Mouse (Mus musculus): ENCODE results near the gene Clic5. TPM values are rescaled to one million over a fixed set of nuclear protein-coding genes. Genes with fewer than 3 reads are reported as not detected.

The Clic5 gene
- polyA plus RNA-seq, 1 experiment from 2014 or later, result 1.1 TPM

DNA sequence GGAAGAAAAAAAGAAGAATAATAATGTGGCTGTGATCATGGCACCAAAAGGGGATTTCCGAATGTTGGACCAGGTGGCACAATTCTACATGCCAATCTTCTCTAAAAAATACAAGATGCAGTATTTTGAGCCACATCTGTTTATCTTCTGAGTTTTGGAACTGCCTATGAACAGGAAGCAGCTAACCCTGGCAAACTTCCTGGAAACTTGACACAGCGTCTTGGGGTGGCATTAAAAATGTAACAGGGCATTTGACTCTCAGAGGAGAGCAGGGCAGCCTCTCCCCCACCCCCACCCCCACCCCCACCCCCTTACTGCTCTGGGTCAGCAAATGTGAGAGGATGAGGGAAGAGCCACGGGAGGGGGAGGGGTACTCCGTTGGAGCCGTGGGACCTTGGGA lies 25.9 kb upstream of the Clic5 start:
- Histone ChIP-seq H3K4me1 (ENCODE audit: control insufficient read depth, insufficient read depth, low read length) (no peaks in the 10 kb centered on the region), H3K4me2 (no peak overlapping the region), H3K9me3 (ENCODE audit: control insufficient read depth, low read length) (no peaks in the 10 kb centered on the region), H3K4me3 (ENCODE audit: low read depth, low read length) (no peak overlapping the region), H3K27me3 (ENCODE audit: control insufficient read depth, insufficient read depth, low read length) (no peaks in the 10 kb centered on the region), H3K27ac (ENCODE audit: low read depth, low read length) (no peak overlapping the region), H3K36me3 (ENCODE audit: control insufficient read depth, insufficient read depth, low read length) (no peaks in the 10 kb centered on the region), H3K9ac (ENCODE audit: low read length) (no peak overlapping the region)
- no peak for ATAC-seq (ENCODE audit: low FRiP score)
- no peak for DNase-seq (ENCODE audit: low spot score, missing footprints)
- 61% methylated on average over 5 of the region's 5 CpGs for WGBS

DNA sequence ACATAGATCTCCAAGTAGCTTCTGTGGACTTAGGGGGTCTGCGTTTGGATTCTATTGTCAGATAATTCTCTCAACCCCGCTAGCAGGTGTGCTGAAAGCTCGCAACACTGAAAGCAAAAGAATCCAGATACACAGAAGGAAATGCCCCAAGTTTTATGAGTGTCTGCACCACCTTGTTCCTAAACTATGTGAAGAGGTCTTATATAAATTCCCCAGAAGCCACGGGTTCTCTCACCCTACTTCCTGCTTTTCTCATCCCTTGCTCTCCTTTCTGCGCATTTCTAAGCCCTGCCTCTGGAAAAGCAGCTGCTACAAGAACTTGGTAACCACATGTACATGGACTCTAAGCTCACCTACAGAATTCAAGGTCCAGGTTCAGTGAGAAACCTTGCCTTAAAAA lies 25.4 kb upstream of the Clic5 start:
- no peaks in the 10 kb centered on the region for H3K4me1 ChIP-seq (ENCODE audit: control insufficient read depth, insufficient read depth, low read length)
- H3K4me3 ChIP-seq (ENCODE audit: low read depth, low read length), result no peak overlapping the region
- no peak overlapping the region for H3K4me2 ChIP-seq
- no peak overlapping the region for H3K27ac ChIP-seq (ENCODE audit: low read depth, low read length)
- no peak overlapping the region for H3K9ac ChIP-seq (ENCODE audit: low read length)
- WGBS, result 78% methylated on average over 5 of the region's 5 CpGs
- ATAC-seq (ENCODE audit: low FRiP score) (no peak), DNase-seq (ENCODE audit: low spot score, missing footprints) (no peak)
- no peaks in the 10 kb centered on the region for H3K27me3 ChIP-seq (ENCODE audit: control insufficient read depth, insufficient read depth, low read length)
- H3K36me3 ChIP-seq (ENCODE audit: control insufficient read depth, insufficient read depth, low read length), result no peaks in the 10 kb centered on the region
- no peaks in the 10 kb centered on the region for H3K9me3 ChIP-seq (ENCODE audit: control insufficient read depth, low read length)

DNA sequence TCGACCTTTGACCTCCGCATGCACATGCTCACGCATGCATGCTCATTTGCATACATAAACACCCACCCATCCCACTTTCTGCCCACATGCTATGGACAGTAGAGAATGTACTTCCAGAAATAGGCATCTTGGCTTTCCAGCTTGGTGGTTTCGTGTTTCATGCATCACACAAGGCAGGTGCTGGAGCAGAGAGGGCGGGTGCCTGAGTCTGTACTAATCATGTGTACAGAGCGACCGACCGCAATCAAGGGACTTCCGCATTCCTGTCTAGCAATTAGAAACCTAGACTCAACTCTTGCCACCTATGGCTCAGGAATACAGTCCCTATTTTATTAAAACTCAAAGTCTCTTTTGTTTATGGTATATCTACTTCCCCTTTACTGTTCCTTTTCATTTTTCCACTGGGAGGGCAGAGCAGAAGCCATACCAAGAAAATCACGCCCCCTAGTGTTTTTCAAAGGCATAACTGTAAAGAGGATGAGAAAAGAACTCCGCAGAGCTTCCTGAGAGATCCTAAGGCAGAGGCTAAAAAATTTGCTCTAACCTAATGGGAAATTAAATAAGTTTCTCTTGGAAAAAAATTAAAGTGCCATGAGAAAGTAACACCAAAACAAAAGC lies 22.5 kb upstream of the Clic5 start:
- no peaks in the 10 kb centered on the region for H3K9me3 ChIP-seq (ENCODE audit: control insufficient read depth, low read length)
- H3K4me2 ChIP-seq, result no peak overlapping the region
- DNase-seq (ENCODE audit: low spot score, missing footprints) (no peak), ATAC-seq (ENCODE audit: low FRiP score) (no peak)
- H3K4me3 ChIP-seq (ENCODE audit: low read depth, low read length), result no peak overlapping the region
- no peaks in the 10 kb centered on the region for H3K27me3 ChIP-seq (ENCODE audit: control insufficient read depth, insufficient read depth, low read length)
- H3K9ac ChIP-seq (ENCODE audit: low read length), result no peak overlapping the region
- 78% methylated on average over 11 of the region's 11 CpGs for WGBS
- no peaks in the 10 kb centered on the region for H3K4me1 ChIP-seq (ENCODE audit: control insufficient read depth, insufficient read depth, low read length)
- H3K36me3 ChIP-seq (ENCODE audit: control insufficient read depth, insufficient read depth, low read length), result no peaks in the 10 kb centered on the region
- no peak overlapping the region for H3K27ac ChIP-seq (ENCODE audit: low read depth, low read length)

DNA sequence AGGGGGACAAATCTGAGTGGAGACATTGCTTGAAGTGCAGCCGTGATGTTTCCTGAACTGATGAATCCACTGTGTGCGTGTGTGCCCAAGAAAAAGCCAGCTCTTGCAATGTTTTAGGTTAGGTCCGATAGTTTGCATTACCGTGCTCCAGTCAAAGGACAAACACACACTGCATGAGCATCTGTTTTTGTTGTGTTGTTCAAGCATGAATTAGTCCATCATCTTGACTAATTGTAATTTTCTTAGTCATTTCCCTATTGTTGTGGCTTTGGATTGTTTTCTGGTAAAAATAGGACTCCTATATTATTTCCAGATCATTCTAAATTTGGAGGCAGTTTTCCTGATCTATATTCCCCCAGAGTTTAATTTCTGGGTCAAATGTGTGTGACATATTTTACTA lies 18.7 kb upstream of the Clic5 start:
- H3K27ac ChIP-seq (ENCODE audit: low read depth, low read length), result no peak overlapping the region
- no peaks in the 10 kb centered on the region for H3K4me1 ChIP-seq (ENCODE audit: control insufficient read depth, insufficient read depth, low read length)
- no peaks in the 10 kb centered on the region for H3K9me3 ChIP-seq (ENCODE audit: control insufficient read depth, low read length)
- ATAC-seq (ENCODE audit: low FRiP score) (no peak), DNase-seq (ENCODE audit: low spot score, missing footprints) (no peak)
- H3K27me3 ChIP-seq (ENCODE audit: control insufficient read depth, insufficient read depth, low read length), result no peaks in the 10 kb centered on the region
- H3K36me3 ChIP-seq (ENCODE audit: control insufficient read depth, insufficient read depth, low read length), result no peaks in the 10 kb centered on the region
- H3K4me2 ChIP-seq, result no peak overlapping the region
- no peak overlapping the region for H3K9ac ChIP-seq (ENCODE audit: low read length)
- 90% methylated on average over 4 of the region's 4 CpGs for WGBS
- no peak overlapping the region for H3K4me3 ChIP-seq (ENCODE audit: low read depth, low read length)

DNA sequence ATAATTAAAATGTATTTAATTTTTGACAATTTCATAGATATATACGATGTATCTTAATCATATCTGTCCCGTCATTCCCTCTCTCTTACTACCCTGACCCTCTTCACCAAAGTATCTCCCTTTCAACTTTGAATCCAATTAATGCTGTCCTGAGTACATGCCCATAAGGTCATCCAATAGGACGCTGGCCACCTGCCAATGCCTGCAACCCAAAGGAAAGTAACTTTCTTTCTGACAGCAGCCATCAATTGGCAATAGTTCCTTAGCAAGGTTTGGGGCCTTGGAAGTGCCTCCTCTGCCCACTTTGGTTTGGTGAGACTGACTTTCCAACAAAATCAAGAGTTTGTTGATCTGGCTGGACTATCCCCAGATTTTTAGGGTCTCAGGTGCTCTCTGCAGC lies 18.1 kb upstream of the Clic5 start:
- no peak overlapping the region for H3K9ac ChIP-seq (ENCODE audit: low read length)
- H3K36me3 ChIP-seq (ENCODE audit: control insufficient read depth, insufficient read depth, low read length), result no peaks in the 10 kb centered on the region
- WGBS, result 94% methylated on average over 3 of the region's 3 CpGs
- no peak overlapping the region for H3K4me3 ChIP-seq (ENCODE audit: low read depth, low read length)
- DNase-seq (ENCODE audit: low spot score, missing footprints), result no peak
- H3K27me3 ChIP-seq (ENCODE audit: control insufficient read depth, insufficient read depth, low read length), result no peaks in the 10 kb centered on the region
- no peaks in the 10 kb centered on the region for H3K9me3 ChIP-seq (ENCODE audit: control insufficient read depth, low read length)
- H3K4me2 ChIP-seq, result no peak overlapping the region
- H3K27ac ChIP-seq (ENCODE audit: low read depth, low read length), result no peak overlapping the region
- no peak for ATAC-seq (ENCODE audit: low FRiP score)
- no peaks in the 10 kb centered on the region for H3K4me1 ChIP-seq (ENCODE audit: control insufficient read depth, insufficient read depth, low read length)

DNA sequence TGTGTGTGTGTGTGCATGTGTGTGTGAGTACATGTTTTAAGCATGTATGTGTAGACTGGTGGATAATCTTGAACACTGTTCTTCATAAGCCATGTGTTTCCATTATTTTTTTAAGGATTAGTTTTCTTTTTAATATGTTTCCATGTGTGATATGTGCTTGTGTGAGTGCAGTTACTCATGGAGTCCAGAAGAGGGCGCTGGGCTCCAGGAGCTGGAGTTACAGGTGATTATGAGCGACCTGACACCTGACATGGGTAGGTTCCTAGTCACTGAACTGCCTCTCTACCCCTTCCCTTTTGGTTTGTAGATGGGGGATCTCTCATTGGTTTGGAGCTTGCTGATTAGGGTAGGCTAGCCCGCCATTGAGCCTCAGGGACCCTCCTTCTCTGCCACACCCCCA lies 16.5 kb upstream of the Clic5 start:
- DNase-seq (ENCODE audit: low spot score, missing footprints), result no peak
- H3K9me3 ChIP-seq (ENCODE audit: control insufficient read depth, low read length), result no peaks in the 10 kb centered on the region
- WGBS, result 54% methylated on average over 3 of the region's 3 CpGs
- H3K36me3 ChIP-seq (ENCODE audit: control insufficient read depth, insufficient read depth, low read length), result no peaks in the 10 kb centered on the region
- no peak overlapping the region for H3K27ac ChIP-seq (ENCODE audit: low read depth, low read length)
- H3K27me3 ChIP-seq (ENCODE audit: control insufficient read depth, insufficient read depth, low read length), result no peaks in the 10 kb centered on the region
- no peak overlapping the region for H3K4me3 ChIP-seq (ENCODE audit: low read depth, low read length)
- H3K4me1 ChIP-seq (ENCODE audit: control insufficient read depth, insufficient read depth, low read length), result no peaks in the 10 kb centered on the region
- no peak for ATAC-seq (ENCODE audit: low FRiP score)
- H3K4me2 ChIP-seq, result no peak overlapping the region
- H3K9ac ChIP-seq (ENCODE audit: low read length), result no peak overlapping the region

DNA sequence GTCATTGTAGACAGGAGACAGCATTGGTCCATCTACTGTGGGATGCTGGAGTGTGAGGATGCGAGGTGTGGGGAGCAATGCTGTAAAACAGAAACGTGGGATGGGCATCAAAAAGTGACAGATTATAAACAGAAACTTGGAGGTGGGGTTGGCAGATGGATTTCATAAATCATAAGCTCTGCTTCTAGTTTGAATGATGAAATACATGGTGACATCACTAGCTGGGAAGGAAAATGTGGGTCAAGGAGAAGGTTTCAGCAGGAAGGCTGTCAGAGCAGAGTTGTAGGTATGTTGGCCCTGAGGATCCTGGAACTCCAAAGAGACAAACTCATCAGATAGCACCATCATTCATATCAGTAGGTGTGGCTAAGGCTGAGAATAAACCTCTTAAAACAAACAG lies 15.0 kb upstream of the Clic5 start:
- Histone ChIP-seq H3K4me2 (no peak overlapping the region), H3K36me3 (ENCODE audit: control insufficient read depth, insufficient read depth, low read length) (no peaks in the 10 kb centered on the region), H3K27ac (ENCODE audit: low read depth, low read length) (no peak overlapping the region), H3K9ac (ENCODE audit: low read length) (no peak overlapping the region), H3K9me3 (ENCODE audit: control insufficient read depth, low read length) (no peaks in the 10 kb centered on the region), H3K4me1 (ENCODE audit: control insufficient read depth, insufficient read depth, low read length) (no peaks in the 10 kb centered on the region), H3K4me3 (ENCODE audit: low read depth, low read length) (no peak overlapping the region), H3K27me3 (ENCODE audit: control insufficient read depth, insufficient read depth, low read length) (no peaks in the 10 kb centered on the region)
- DNase-seq (ENCODE audit: low spot score, missing footprints) (no peak), ATAC-seq (ENCODE audit: low FRiP score) (no peak)
- WGBS, result 86% methylated on average over 2 of the region's 2 CpGs

DNA sequence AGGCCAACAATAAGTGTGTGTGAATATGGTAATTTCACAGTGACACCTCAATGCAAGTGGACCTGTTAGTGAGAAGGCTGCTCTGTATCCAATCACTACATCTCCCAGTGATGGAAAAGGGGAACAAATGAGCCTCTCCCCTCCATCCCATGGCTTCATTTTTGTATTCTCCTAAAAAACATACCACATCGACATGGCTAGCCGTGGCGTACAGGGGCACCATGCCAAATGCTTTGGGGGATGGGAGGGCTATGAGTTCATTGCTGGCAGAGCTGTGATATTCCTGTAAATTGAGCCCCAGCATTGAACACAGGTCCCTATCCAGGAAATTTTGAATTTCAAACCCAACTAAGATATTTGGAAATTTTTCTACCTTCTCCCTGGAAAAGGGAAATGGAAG lies 11.1 kb upstream of the Clic5 start:
- ATAC-seq (ENCODE audit: low FRiP score), result no peak
- 93% methylated on average over 3 of the region's 3 CpGs for WGBS
- no peaks in the 10 kb centered on the region for H3K9me3 ChIP-seq (ENCODE audit: control insufficient read depth, low read length)
- no peak overlapping the region for H3K27ac ChIP-seq (ENCODE audit: low read depth, low read length)
- no peak overlapping the region for H3K4me2 ChIP-seq
- no peaks in the 10 kb centered on the region for H3K4me1 ChIP-seq (ENCODE audit: control insufficient read depth, insufficient read depth, low read length)
- H3K9ac ChIP-seq (ENCODE audit: low read length), result no peak overlapping the region
- DNase-seq (ENCODE audit: low spot score, missing footprints), result no peak
- H3K27me3 ChIP-seq (ENCODE audit: control insufficient read depth, insufficient read depth, low read length), result no peaks in the 10 kb centered on the region
- no peak overlapping the region for H3K4me3 ChIP-seq (ENCODE audit: low read depth, low read length)
- no peaks in the 10 kb centered on the region for H3K36me3 ChIP-seq (ENCODE audit: control insufficient read depth, insufficient read depth, low read length)

DNA sequence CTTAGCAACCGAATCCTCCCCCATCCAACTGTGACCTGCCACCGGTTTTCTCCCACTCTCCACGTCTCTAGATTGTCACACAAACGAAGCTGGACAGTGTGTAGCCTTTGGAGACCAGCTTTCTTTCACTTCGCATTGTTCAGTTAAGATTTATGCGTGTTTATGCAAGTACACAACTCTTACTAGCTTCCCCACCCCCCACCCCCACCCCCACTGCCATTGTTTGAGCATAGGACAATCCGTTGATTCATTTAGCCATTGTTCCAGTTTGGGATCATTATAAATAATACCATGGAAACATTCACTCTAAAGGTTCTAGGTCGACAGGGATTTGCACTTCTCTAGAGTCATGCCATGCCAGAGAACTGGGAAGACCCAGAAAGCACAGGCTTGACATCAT lies 7.0 kb upstream of the Clic5 start:
- Histone ChIP-seq H3K27me3 (ENCODE audit: control insufficient read depth, insufficient read depth, low read length) (no peaks in the 10 kb centered on the region), H3K36me3 (ENCODE audit: control insufficient read depth, insufficient read depth, low read length) (no peaks in the 10 kb centered on the region), H3K4me1 (ENCODE audit: control insufficient read depth, insufficient read depth, low read length) (no peaks in the 10 kb centered on the region), H3K9me3 (ENCODE audit: control insufficient read depth, low read length) (no peaks in the 10 kb centered on the region), H3K4me2 (no peak overlapping the region), H3K27ac (ENCODE audit: low read depth, low read length) (no peak overlapping the region), H3K4me3 (ENCODE audit: low read depth, low read length) (no peak overlapping the region), H3K9ac (ENCODE audit: low read length) (no peak overlapping the region)
- DNase-seq (ENCODE audit: low spot score, missing footprints) (no peak), ATAC-seq (ENCODE audit: low FRiP score) (no peak)
- 70% methylated on average over 8 of the region's 8 CpGs for WGBS

DNA sequence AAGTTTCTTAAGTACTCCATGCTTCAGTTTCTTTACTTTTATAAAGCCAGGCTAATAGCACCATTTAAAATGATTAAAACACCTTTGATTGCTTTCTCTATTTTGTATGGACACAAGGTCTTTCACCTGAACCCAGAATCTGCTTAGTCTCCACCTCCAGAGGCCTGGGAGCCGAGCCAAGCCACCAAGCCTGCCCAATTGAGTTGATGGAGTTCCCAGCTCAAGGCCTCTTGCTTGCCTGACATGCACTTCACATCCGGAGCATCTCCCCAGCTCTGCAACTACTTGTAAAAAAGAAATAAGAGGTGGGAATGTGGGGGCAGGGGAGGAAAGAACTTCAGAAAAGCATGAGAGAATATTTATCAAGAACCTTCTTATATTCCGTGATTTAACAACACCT lies 1.5 kb upstream of the Clic5 start:
- H3K9me3 ChIP-seq (ENCODE audit: control insufficient read depth, low read length), result no peaks in the 10 kb centered on the region
- H3K27ac ChIP-seq (ENCODE audit: low read depth, low read length), result no peak overlapping the region
- H3K9ac ChIP-seq (ENCODE audit: low read length), result no peak overlapping the region
- no peak overlapping the region for H3K4me2 ChIP-seq
- DNase-seq (ENCODE audit: low spot score, missing footprints) (no peak), ATAC-seq (ENCODE audit: low FRiP score) (no peak)
- no peak overlapping the region for H3K4me3 ChIP-seq (ENCODE audit: low read depth, low read length)
- H3K27me3 ChIP-seq (ENCODE audit: control insufficient read depth, insufficient read depth, low read length), result peaks cover 19% of the 10 kb centered on the region
- no peaks in the 10 kb centered on the region for H3K36me3 ChIP-seq (ENCODE audit: control insufficient read depth, insufficient read depth, low read length)
- 82% methylated on average over 3 of the region's 3 CpGs for WGBS
- H3K4me1 ChIP-seq (ENCODE audit: control insufficient read depth, insufficient read depth, low read length), result peaks cover 10% of the 10 kb centered on the region
